Mouse (Mus musculus) neural tube, embryonic 11.5 days (tissue): Measurements from ENCODE around the gene Slc22a14. TPM values are rescaled to one million over a fixed set of nuclear protein-coding genes. Genes with fewer than 3 reads are reported as not detected.
A peak's percentile ranks its signal among the peaks of the same experiment; 100 is the strongest.

Experiments used
- ATAC-seq: fragments of 200-750 bp; cut with Nextera tagmentation; 2 replicates; pipeline ENCODE4 v1.8.0; 2017; ENCODE audit warnings: moderate number of reproducible peaks, mild to moderate bottlenecking, moderate TSS enrichment, moderate library complexity; ENCODE audit not compliant: insufficient read depth, low FRiP score, low TSS enrichment
- DNase-seq: peaks from one replicate; pipeline ENCODE4 v3.0.0-alpha.2; 2015; ENCODE audit warnings: low spot score
- H3K27ac ChIP-seq: fragments of 300-500 bp; sonication (generic); 2 replicates; pipeline ENCODE4 v1.5.1; 2014; ENCODE audit warnings: low read depth, mild to moderate bottlenecking, low read length
- H3K27me3 ChIP-seq: fragments of 300-500 bp; sonication (generic); 2 replicates; pipeline ENCODE4 v1.6.1; 2014; ENCODE audit warnings: mild to moderate bottlenecking, low read length, mixed read lengths; ENCODE audit not compliant: control insufficient read depth, insufficient read depth
- H3K36me3 ChIP-seq: fragments of 300-500 bp; sonication (generic); 2 replicates; pipeline ENCODE4 v1.6.1; 2014; ENCODE audit warnings: mild to moderate bottlenecking, low read length, moderate library complexity, mixed read lengths; ENCODE audit not compliant: control insufficient read depth, insufficient read depth
- H3K4me1 ChIP-seq: fragments of 300-500 bp; sonication (generic); 2 replicates; pipeline ENCODE4 v1.6.1; 2014; ENCODE audit warnings: low read length, mixed read lengths; ENCODE audit not compliant: control insufficient read depth, insufficient read depth
- H3K4me2 ChIP-seq: fragments of 300-500 bp; sonication (generic); 2 replicates; pipeline ENCODE4 v1.6.1; 2014; ENCODE audit warnings: low read depth, mild to moderate bottlenecking, moderate library complexity
- H3K4me3 ChIP-seq: fragments of 300-500 bp; sonication (generic); 2 replicates; pipeline ENCODE4 v1.5.1; 2014; ENCODE audit warnings: low read depth, low read length
- H3K9ac ChIP-seq: fragments of 300-500 bp; sonication (generic); 2 replicates; pipeline ENCODE4 v1.6.1; 2014; ENCODE audit warnings: mild to moderate bottlenecking, low read length
- H3K9me3 ChIP-seq: fragments of 300-500 bp; sonication (generic); 2 replicates; pipeline ENCODE4 v1.6.1; 2016; ENCODE audit warnings: low read length; ENCODE audit not compliant: control insufficient read depth
- WGBS: fragments of 180-500 bp; shearing (Covaris S2); extraction: QIAGEN DNeasy Blood & Tissue Kit; methylation state at CpG from one replicate; pipeline ENCODE4 v1.1.7; 2014; 5-methylcytosine and 5-hydroxymethylcytosine counted together
- polyA plus RNA-seq: library from polyadenylated mRNA; unstranded; fragments of >200 nt; fragmentation: Nextera tagmentation; extraction: Ambion mirVana; gene quantifications from 2 replicates; pipeline ENCODE4 v1.2.1, GENCODE M21; 2014

Gene Slc22a14
- polyA plus RNA-seq, 1 experiment from 2014 or later = not detected

DNA sequence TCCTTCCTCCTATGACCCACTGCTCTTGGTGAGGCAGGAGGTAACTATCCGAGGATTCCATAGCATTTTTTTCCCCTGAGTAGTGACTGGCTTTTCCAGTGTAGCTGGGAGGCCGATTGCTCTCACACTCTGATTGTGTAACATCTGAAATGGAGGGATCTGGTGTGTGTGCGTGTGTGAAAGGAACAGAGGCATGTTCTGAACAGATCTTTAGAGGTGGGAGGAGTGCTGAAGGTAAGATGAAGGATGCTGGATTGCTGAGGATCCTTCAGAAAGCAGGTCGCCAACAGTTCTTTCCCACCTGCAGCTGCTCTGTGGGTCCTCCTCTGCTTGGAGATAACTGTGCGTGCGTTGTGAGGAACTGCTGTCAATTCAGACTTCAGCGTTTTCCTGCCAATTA is 36.0 kb upstream of the Slc22a14 start:
- Histone ChIP-seq H3K4me2 (peak overlapping the region; percentile 55), H3K27me3 (no peaks in the 10 kb centered on the region), H3K4me1 (peaks cover 18% of the 10 kb centered on the region), H3K4me3 (peak overlapping the region; percentile 99), H3K36me3 (no peaks in the 10 kb centered on the region; the same call in 1 of the 2 replicates), H3K9ac (peak overlapping the region; percentile 43), H3K27ac (no peak overlapping the region), H3K9me3 (no peaks in the 10 kb centered on the region)
- DNase-seq (no peak), ATAC-seq (no peak; the same call in 1 of the 2 replicates)
- WGBS = 12% methylated on average over 7 of the region's 7 CpGs

DNA sequence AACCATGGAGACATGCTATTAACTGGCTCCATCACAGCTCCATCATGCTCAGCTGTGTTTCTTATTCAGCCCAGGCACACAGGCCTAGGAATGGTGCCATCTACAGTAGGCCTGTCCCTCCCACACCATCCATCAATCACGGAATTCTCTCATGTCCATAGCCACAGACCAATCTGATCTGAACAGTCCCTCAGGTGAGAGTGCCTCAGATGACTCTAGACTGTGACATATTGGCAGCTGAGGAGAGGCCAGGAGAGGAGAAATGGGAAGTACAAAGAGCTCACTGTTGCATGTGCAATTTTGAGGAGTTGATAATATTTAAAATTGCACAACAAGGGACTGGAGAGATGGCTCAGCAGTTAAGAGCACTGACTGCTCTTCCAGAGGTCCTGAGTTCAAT is 29.5 kb upstream of the Slc22a14 start:
- Histone ChIP-seq H3K4me3 (no peak overlapping the region), H3K36me3 (no peaks in the 10 kb centered on the region; the same call in 1 of the 2 replicates), H3K27me3 (no peaks in the 10 kb centered on the region), H3K4me2 (no peak overlapping the region), H3K9me3 (no peaks in the 10 kb centered on the region), H3K4me1 (no peaks in the 10 kb centered on the region), H3K27ac (no peak overlapping the region), H3K9ac (no peak overlapping the region)
- no peak for DNase-seq
- WGBS = 83% methylated on average over 1 of the region's 1 CpGs
- no peak for ATAC-seq

DNA sequence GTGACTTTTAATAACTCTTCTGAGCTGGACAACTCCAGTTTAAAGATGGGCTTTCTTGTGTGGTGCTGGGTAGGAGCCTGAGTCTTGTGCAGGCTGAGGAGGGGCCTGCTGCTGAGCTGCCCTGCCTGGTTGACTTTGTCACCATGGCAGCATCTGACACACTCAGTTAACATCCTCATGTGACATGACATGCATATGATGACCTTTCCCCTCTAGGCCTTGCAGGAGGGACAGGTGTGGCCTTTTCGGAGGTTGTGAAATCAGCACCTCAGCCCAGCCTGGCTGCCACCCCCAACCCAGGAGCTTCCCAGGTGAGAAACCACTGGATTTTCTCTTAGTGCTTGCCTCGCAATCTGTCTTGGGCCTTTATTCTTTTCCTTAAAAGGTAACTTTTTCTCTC is 24.9 kb upstream of the Slc22a14 start:
- WGBS = 91% methylated on average over 2 of the region's 2 CpGs

DNA sequence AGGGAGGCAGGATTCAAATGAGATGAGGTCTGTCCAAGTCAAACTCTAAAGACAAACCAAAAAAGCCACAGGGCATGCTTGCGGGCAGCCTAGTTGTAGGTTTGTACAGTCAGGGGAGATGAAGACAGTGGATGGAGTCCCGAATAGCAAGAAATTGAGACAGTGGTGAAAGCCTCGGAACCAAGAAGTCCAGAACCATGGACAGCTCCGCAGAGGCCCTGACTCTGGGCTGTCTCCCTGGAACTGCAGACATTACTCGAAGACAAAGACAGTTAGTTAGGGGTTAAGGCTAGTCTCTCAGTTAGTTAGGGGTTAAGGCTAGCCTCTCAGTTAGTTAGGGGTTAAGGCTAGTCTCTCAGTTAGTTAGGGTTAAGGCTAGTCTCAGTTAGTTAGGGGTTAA is 23.6 kb upstream of the Slc22a14 start:
- DNase-seq = peak; percentile 31
- H3K9ac ChIP-seq = no peak overlapping the region
- H3K27ac ChIP-seq = no peak overlapping the region
- no peak overlapping the region for H3K4me2 ChIP-seq
- H3K36me3 ChIP-seq = no peaks in the 10 kb centered on the region; the same call in 1 of the 2 replicates
- no peaks in the 10 kb centered on the region for H3K4me1 ChIP-seq
- H3K9me3 ChIP-seq = no peaks in the 10 kb centered on the region
- H3K4me3 ChIP-seq = no peak overlapping the region
- whole genome bisulfite sequencing = 58% methylated on average over 5 of the region's 5 CpGs
- no peaks in the 10 kb centered on the region for H3K27me3 ChIP-seq
- no peak for ATAC-seq

More for the DNA sequence above, 24.9 kb upstream of the Slc22a14 start:
- H3K4me1 ChIP-seq = no peaks in the 10 kb centered on the region
- no peaks in the 10 kb centered on the region for H3K27me3 ChIP-seq
- H3K27ac ChIP-seq = no peak overlapping the region
- H3K36me3 ChIP-seq = no peaks in the 10 kb centered on the region; the same call in 1 of the 2 replicates
- DNase-seq = no peak
- no peak overlapping the region for H3K9ac ChIP-seq
- no peak overlapping the region for H3K4me3 ChIP-seq
- H3K9me3 ChIP-seq = no peaks in the 10 kb centered on the region
- no peak for ATAC-seq
- no peak overlapping the region for H3K4me2 ChIP-seq

DNA sequence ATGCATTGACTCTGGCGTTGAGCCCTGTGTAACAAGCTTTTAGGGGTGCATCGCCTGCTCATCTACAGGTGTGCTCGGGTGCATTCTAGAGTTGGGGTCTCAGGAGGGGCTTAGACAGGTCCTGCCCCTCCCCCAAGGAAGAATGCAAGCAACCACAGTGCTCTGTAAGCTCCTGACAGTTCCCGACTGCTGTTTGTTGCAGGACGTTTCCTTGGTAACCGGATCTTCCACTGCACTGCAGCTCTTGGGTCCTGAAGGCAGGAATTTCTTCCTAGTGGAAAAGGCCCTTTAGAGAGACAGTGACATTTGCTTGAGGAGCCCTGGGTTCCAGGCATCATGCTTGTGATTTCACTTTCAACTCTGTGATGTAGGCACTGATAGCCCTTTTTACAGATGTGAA is 17.2 kb upstream of the Slc22a14 start:
- no peaks in the 10 kb centered on the region for H3K9me3 ChIP-seq
- H3K4me2 ChIP-seq = no peak overlapping the region
- no peaks in the 10 kb centered on the region; the same call in 1 of the 2 replicates for H3K36me3 ChIP-seq
- H3K4me1 ChIP-seq = no peaks in the 10 kb centered on the region
- 74% methylated on average over 6 of the region's 6 CpGs for WGBS
- H3K27ac ChIP-seq = no peak overlapping the region
- DNase-seq (peak; percentile 10), ATAC-seq (no peak)
- H3K27me3 ChIP-seq = no peaks in the 10 kb centered on the region
- H3K9ac ChIP-seq = no peak overlapping the region
- no peak overlapping the region for H3K4me3 ChIP-seq

DNA sequence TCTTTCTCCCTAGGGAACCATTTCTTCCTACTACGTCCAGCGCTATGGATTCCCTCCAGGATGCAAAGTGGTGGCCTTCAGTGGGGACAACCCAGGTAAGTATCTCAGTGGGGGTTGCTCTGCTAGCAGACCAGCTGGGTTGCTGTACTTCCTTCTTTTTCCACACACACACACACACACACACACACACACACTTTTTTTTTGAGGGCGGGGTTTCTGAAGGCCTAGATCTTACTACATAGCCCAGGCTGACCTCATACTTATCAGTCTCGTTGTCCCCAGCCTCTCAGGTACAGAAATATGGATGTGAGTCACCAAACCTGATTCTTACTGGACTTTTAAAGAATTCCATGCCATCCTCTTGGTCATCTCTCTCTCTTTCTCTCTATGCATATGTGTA is 12.9 kb upstream of the Slc22a14 start:
- no peaks in the 10 kb centered on the region for H3K4me1 ChIP-seq
- no peak overlapping the region for H3K4me2 ChIP-seq
- DNase-seq = peak; percentile 9
- H3K27me3 ChIP-seq = no peaks in the 10 kb centered on the region
- no peak overlapping the region for H3K9ac ChIP-seq
- no peak overlapping the region for H3K27ac ChIP-seq
- H3K9me3 ChIP-seq = no peaks in the 10 kb centered on the region
- no peak overlapping the region for H3K4me3 ChIP-seq
- 96% methylated on average over 4 of the region's 4 CpGs for WGBS
- H3K36me3 ChIP-seq = no peaks in the 10 kb centered on the region; the same call in 1 of the 2 replicates
- no peak for ATAC-seq

DNA sequence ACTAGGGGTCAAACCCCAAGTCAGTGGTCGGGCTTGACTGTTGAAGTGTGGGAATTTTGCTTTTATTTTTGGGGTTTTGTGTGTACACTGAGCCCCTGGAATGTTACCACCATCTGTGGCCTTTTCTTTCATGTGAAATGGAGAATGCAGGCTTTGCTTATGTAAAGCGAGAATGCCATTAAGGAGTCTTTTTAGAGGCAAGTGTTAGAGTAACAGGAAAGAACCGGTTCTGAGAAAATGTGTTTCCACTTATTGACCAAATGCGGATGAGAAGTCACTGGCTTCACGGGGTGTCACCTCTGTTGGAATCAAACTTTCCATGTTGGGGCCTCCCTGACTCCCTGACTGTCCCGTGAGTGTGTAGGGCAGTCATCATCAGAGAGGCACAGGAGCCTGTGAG is 10.2 kb upstream of the Slc22a14 start:
- ATAC-seq = no peak
- no peak overlapping the region for H3K4me3 ChIP-seq
- no peaks in the 10 kb centered on the region for H3K4me1 ChIP-seq
- H3K27me3 ChIP-seq = no peaks in the 10 kb centered on the region
- H3K36me3 ChIP-seq = no peaks in the 10 kb centered on the region; the same call in 1 of the 2 replicates
- no peaks in the 10 kb centered on the region for H3K9me3 ChIP-seq
- H3K27ac ChIP-seq = no peak overlapping the region
- no peak overlapping the region for H3K4me2 ChIP-seq
- no peak overlapping the region for H3K9ac ChIP-seq
- DNase-seq = peak; percentile 12
- WGBS = 63% methylated on average over 6 of the region's 6 CpGs

DNA sequence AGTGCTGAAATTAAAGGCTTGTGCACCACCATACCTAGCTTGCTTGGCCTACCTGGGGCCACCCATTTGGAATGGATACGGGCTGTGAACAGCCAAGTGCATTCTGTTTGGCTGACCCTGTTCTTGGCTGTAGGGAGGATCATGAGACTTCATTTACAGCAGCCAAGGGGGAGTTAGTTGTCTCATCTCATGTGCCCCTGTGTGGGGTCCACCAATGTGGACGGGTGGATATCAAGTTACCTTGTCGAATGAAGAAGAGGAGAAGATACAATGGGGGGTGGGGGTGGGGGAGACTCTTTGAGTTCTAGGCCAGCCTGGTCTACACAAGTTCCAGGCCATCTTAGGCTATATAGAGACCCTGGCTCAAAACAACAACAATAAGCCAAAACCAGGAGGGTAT is 9.7 kb upstream of the Slc22a14 start:
- no peaks in the 10 kb centered on the region for H3K4me1 ChIP-seq
- no peaks in the 10 kb centered on the region; the same call in 1 of the 2 replicates for H3K36me3 ChIP-seq
- H3K27ac ChIP-seq = no peak overlapping the region
- no peaks in the 10 kb centered on the region for H3K27me3 ChIP-seq
- ATAC-seq = no peak
- no peaks in the 10 kb centered on the region for H3K9me3 ChIP-seq
- H3K4me2 ChIP-seq = no peak overlapping the region
- peak; percentile 0 for DNase-seq
- whole genome bisulfite sequencing = 71% methylated on average over 3 of the region's 3 CpGs
- no peak overlapping the region for H3K4me3 ChIP-seq
- no peak overlapping the region for H3K9ac ChIP-seq

DNA sequence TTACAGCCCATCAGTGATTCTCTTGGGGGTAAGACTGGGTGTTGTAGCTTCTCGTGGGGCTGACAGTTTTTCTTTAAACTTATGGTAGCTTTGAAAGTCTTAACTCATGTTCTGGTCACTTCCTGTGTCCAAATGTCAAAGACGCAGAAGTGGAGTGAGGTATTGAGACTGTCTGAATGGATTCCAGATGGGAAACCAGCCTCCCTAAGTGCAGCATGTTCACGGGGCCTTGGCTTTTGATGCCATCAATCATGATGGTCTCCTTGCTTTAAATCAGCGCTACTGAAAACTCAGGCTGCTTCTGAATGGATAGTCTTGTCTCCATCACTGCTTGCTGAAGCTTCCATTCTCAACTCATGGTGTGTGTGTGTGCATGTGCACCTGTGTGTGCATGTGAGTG is 5.9 kb upstream of the Slc22a14 start:
- Histone ChIP-seq H3K4me3 (no peak overlapping the region), H3K9me3 (no peaks in the 10 kb centered on the region), H3K27ac (no peak overlapping the region), H3K27me3 (no peaks in the 10 kb centered on the region), H3K4me2 (no peak overlapping the region), H3K9ac (no peak overlapping the region), H3K36me3 (no peaks in the 10 kb centered on the region), H3K4me1 (no peaks in the 10 kb centered on the region)
- ATAC-seq (no peak), DNase-seq (peak; percentile 11)
- 55% methylated on average over 4 of the region's 4 CpGs for WGBS
